Mouse (Mus musculus): ENCODE results near the gene Dedd. TPM values are rescaled to one million over a fixed set of nuclear protein-coding genes. Genes with fewer than 3 reads are reported as not detected.

Dedd gene
- polyA plus RNA-seq, 1 experiment from 2014 or later = 52.9 TPM

DNA sequence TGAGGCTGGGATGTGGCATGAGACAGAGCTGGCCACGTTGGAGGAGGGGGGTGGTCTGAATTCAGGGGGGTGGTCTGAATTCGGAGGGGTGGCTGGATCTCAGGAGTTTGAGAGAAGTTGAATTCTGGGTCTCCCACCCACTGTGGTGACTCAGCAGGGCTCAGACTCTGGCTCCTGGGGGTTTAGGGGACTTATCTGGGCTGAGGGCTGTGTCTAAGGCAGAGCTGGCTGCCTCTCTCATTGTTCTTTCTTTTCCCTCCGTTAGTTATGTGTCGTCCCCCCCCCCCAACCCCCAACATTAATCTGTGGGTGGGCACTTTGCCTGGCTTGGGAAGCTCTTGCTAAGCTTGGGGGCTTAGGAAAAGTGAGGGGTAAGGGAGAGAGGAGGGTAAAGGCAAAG, 45.0 kb downstream of the Dedd start:
- no peaks in the 10 kb centered on the region for H3K9me3 ChIP-seq
- H3K36me3 ChIP-seq (replicated peaks) = no peaks in the 10 kb centered on the region
- no peak for ATAC-seq (replicated peaks)
- 0% methylated on average over 4 of the region's 4 CpGs for WGBS
- 0 out of 2 replicates have a peak, but pooled peaks cover 5% of the 10 kb centered on the region for H3K27me3 ChIP-seq (replicated peaks)
- H3K9ac ChIP-seq = no peak overlapping the region
- no peaks in the 10 kb centered on the region for H3K4me1 ChIP-seq
- H3K4me3 ChIP-seq = no peak overlapping the region
- H3K4me2 ChIP-seq = no peak overlapping the region
- H3K27ac ChIP-seq = no peak overlapping the region

GRCm38 (mm10) chr1:171375646-171376097, 46.7 kb downstream of the Dedd start:
- no peak for ATAC-seq (replicated peaks)
- Histone ChIP-seq H3K4me2 (no peak overlapping the region), H3K36me3 (replicated peaks) (no peaks in the 10 kb centered on the region), H3K9ac (no peak overlapping the region), H3K9me3 (no peaks in the 10 kb centered on the region), H3K27me3 (replicated peaks) (no peaks in the 10 kb centered on the region), H3K4me1 (peaks cover 4% of the 10 kb centered on the region; the same call in 1 of the 2 replicates), H3K4me3 (no peak overlapping the region), H3K27ac (no peak overlapping the region)
- WGBS = 46% methylated on average over 9 of the region's 9 CpGs

DNA sequence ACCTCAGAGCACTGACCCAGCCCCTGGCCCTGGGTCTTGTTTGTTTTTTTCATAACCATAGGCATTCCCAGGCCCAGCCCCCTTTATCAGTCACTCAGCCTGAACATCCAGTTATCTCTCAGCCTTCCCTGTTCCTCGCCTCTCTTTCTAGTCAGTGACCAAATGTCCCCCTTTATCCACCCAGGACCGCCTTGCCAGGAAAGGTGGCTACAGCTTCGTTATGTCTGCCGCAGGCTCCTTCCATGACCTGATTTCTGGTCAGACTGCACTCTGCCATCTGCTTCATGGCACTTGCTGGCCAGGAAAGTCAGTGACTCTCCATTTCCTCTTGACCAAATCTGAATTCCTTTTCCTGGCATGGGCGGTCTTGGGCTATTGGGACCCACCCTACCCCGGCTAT, 49.4 kb downstream of the Dedd start:
- Histone ChIP-seq H3K9ac (no peak overlapping the region), H3K4me3 (no peak overlapping the region), H3K27ac (no peak overlapping the region), H3K27me3 (replicated peaks) (no peaks in the 10 kb centered on the region), H3K9me3 (no peaks in the 10 kb centered on the region), H3K4me1 (peaks cover 4% of the 10 kb centered on the region; the same call in 1 of the 2 replicates), H3K36me3 (replicated peaks) (no peaks in the 10 kb centered on the region), H3K4me2 (no peak overlapping the region)
- no peak for ATAC-seq (replicated peaks)
- 92% methylated on average over 6 of the region's 6 CpGs for WGBS

GRCm38 (mm10) chr1:171379935-171380599, 51.1 kb downstream of the Dedd start:
- H3K9me3 ChIP-seq = no peaks in the 10 kb centered on the region
- H3K9ac ChIP-seq = peak overlapping the region; percentile 27
- WGBS = 2% methylated on average over 31 of the region's 31 CpGs
- H3K36me3 ChIP-seq (replicated peaks) = no peaks in the 10 kb centered on the region
- peak overlapping the region; percentile 53 for H3K4me2 ChIP-seq
- ATAC-seq (replicated peaks) = peak; percentile 88
- peak overlapping the region; percentile 37 for H3K4me3 ChIP-seq
- H3K4me1 ChIP-seq = peaks cover 4% of the 10 kb centered on the region; the same call in 1 of the 2 replicates
- 0 out of 2 replicates have a peak overlapping the region, but pooled peaks have one; percentile 5 for H3K27ac ChIP-seq
- H3K27me3 ChIP-seq (replicated peaks) = no peaks in the 10 kb centered on the region

- ATAC-seq (replicated peaks) = no peak
- H3K36me3 ChIP-seq (replicated peaks) = no peaks in the 10 kb centered on the region
- no peaks in the 10 kb centered on the region for H3K27me3 ChIP-seq (replicated peaks)
- no peak overlapping the region for H3K9ac ChIP-seq
- no peak overlapping the region for H3K27ac ChIP-seq
- 79% methylated on average over 11 of the region's 11 CpGs for WGBS
- no peak overlapping the region for H3K4me2 ChIP-seq
- H3K4me3 ChIP-seq = no peak overlapping the region
- peaks cover 4% of the 10 kb centered on the region; the same call in 1 of the 2 replicates for H3K4me1 ChIP-seq
- H3K9me3 ChIP-seq = no peaks in the 10 kb centered on the region
These were observed 53.2 kb downstream of the Dedd start for GRCm38 (mm10) chr1:171382096-171382620.

GRCm38 (mm10) chr1:171384361-171384760, 55.4 kb downstream of the Dedd start:
- Histone ChIP-seq H3K27ac (no peak overlapping the region), H3K27me3 (replicated peaks) (no peaks in the 10 kb centered on the region), H3K36me3 (replicated peaks) (no peaks in the 10 kb centered on the region), H3K4me3 (no peak overlapping the region), H3K9me3 (no peaks in the 10 kb centered on the region), H3K9ac (no peak overlapping the region), H3K4me2 (no peak overlapping the region), H3K4me1 (peaks cover 4% of the 10 kb centered on the region; the same call in 1 of the 2 replicates)
- ATAC-seq (replicated peaks) = no peak
- 72% methylated on average over 9 of the region's 9 CpGs for WGBS

- 67% methylated on average over 9 of the region's 9 CpGs for WGBS
- Histone ChIP-seq H3K36me3 (replicated peaks) (no peaks in the 10 kb centered on the region), H3K9ac (no peak overlapping the region), H3K4me1 (peaks cover 2% of the 10 kb centered on the region; the same call in 1 of the 2 replicates), H3K27ac (no peak overlapping the region), H3K27me3 (replicated peaks) (no peaks in the 10 kb centered on the region), H3K4me3 (no peak overlapping the region), H3K4me2 (no peak overlapping the region), H3K9me3 (no peaks in the 10 kb centered on the region)
- ATAC-seq (replicated peaks) = no peak
These were observed 56.2 kb downstream of the Dedd start for GRCm38 (mm10) chr1:171385171-171385570.

DNA sequence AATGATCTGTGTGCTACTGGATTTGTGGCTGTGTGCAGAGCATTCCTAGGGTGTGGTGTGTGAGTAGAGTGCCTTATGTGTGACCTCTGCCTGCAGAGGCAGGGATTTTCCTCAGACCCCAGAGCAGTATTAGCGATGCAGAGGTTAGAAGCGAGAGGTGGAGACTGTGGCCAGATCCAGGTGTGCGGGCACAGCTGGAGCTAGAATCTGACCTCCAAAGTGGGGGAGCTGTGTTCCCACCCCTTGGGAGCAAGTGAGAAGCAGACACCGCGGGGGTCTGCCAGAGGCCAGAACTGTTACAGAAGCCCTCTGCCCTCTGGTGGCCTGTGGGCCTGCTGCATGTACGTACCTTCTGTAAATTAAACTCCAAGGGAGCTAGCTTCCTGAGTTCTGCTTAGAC, 58.2 kb downstream of the Dedd start:
- Histone ChIP-seq H3K9ac (no peak overlapping the region), H3K36me3 (replicated peaks) (no peaks in the 10 kb centered on the region), H3K4me1 (no peaks in the 10 kb centered on the region), H3K4me2 (no peak overlapping the region), H3K9me3 (no peaks in the 10 kb centered on the region), H3K4me3 (no peak overlapping the region), H3K27me3 (replicated peaks) (no peaks in the 10 kb centered on the region), H3K27ac (no peak overlapping the region)
- 26% methylated on average over 6 of the region's 6 CpGs for WGBS
- ATAC-seq (replicated peaks) = no peak

- Histone ChIP-seq H3K9me3 (no peaks in the 10 kb centered on the region), H3K36me3 (replicated peaks) (no peaks in the 10 kb centered on the region), H3K4me3 (no peak within 1 kb of the TSS), H3K27ac (no peak within 1 kb of the TSS), H3K4me1 (no peaks in the 10 kb centered on the region), H3K4me2 (no peak within 1 kb of the TSS), H3K27me3 (replicated peaks) (no peaks in the 10 kb centered on the region), H3K9ac (no peak within 1 kb of the TSS)
- no peak for ATAC-seq (replicated peaks)
- 83% methylated on average over 15 of the region's 15 CpGs for WGBS
These were observed 59.6 kb downstream of the Dedd start, which contains the start of gene Arhgap30 for GRCm38 (mm10) chr1:171388376-171389102. Arhgap30 (plus strand) TSS chr1:171388954.

DNA sequence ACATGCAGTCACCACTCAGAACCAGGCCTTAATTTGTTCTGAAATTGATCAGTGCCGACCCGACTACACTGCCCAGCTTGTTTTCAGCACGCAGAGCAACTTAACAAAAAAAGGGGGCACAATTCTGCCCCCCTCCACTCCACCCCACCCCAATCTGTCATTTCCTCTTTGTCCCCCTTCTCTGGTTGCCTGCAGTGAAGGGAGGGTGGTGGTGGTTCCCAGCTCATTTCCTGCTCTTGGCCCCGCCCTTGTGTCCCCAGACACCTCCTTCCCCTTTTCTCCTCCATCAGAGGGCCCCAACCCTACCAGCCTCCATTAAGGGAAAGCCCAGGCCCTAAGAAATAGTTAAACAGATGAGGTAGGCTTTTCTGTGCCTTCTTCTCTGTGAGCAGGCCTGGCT, 61.2 kb downstream of the Dedd start:
- Histone ChIP-seq H3K9ac (no peak overlapping the region), H3K4me1 (no peaks in the 10 kb centered on the region)
- WGBS = 83% methylated on average over 4 of the region's 4 CpGs

More for the DNA sequence above, 61.2 kb downstream of the Dedd start:
- Histone ChIP-seq H3K36me3 (replicated peaks) (no peaks in the 10 kb centered on the region), H3K27ac (no peak overlapping the region), H3K27me3 (replicated peaks) (no peaks in the 10 kb centered on the region), H3K9me3 (no peaks in the 10 kb centered on the region), H3K4me2 (no peak overlapping the region), H3K4me3 (no peak overlapping the region)
- ATAC-seq (replicated peaks) = no peak

Measured in midbrain, embryonic 15.5 days (tissue).